Mouse (Mus musculus): ENCODE measurements around the gene P3h3. TPM values are rescaled to one million over a fixed set of nuclear protein-coding genes. Genes with fewer than 3 reads are reported as not detected.

The P3h3 gene
- polyA plus RNA-seq, 1 experiment from 2014 or later: 18.1 TPM

GRCm38 (mm10) chr6:124820891-124821290, 36.7 kb downstream of the P3h3 start:
- no peak overlapping the region for H3K9ac ChIP-seq
- no peak overlapping the region for H3K4me2 ChIP-seq
- H3K27ac ChIP-seq: no peak overlapping the region
- ATAC-seq (replicated peaks): no peak
- H3K27me3 ChIP-seq (replicated peaks): no peaks in the 10 kb centered on the region
- H3K9me3 ChIP-seq: no peaks in the 10 kb centered on the region
- WGBS: 97% methylated on average over 5 of the region's 5 CpGs
- H3K4me1 ChIP-seq: no peaks in the 10 kb centered on the region
- peaks cover 86% of the 10 kb centered on the region for H3K36me3 ChIP-seq (replicated peaks)
- no peak overlapping the region for H3K4me3 ChIP-seq

GRCm38 (mm10) chr6:124817971-124818370, 39.6 kb downstream of the P3h3 start:
- Histone ChIP-seq H3K27ac (no peak overlapping the region), H3K4me3 (no peak overlapping the region), H3K36me3 (replicated peaks) (peaks cover 57% of the 10 kb centered on the region), H3K4me2 (no peak overlapping the region), H3K9me3 (no peaks in the 10 kb centered on the region), H3K27me3 (replicated peaks) (no peaks in the 10 kb centered on the region), H3K9ac (no peak overlapping the region), H3K4me1 (peaks cover 8% of the 10 kb centered on the region)
- whole genome bisulfite sequencing: 92% methylated on average over 8 of the region's 8 CpGs
- ATAC-seq (replicated peaks): no peak

- H3K4me2 ChIP-seq: no peak overlapping the region
- H3K27ac ChIP-seq: no peak overlapping the region
- peaks cover 12% of the 10 kb centered on the region for H3K4me1 ChIP-seq
- no peak for ATAC-seq (replicated peaks)
- no peak overlapping the region for H3K4me3 ChIP-seq
- 93% methylated on average over 8 of the region's 8 CpGs for WGBS
- peaks cover 53% of the 10 kb centered on the region for H3K36me3 ChIP-seq (replicated peaks)
- H3K9ac ChIP-seq: no peak overlapping the region
- H3K9me3 ChIP-seq: no peaks in the 10 kb centered on the region
- H3K27me3 ChIP-seq (replicated peaks): no peaks in the 10 kb centered on the region
These were observed 40.0 kb downstream of the P3h3 start for GRCm38 (mm10) chr6:124817563-124817962.

DNA sequence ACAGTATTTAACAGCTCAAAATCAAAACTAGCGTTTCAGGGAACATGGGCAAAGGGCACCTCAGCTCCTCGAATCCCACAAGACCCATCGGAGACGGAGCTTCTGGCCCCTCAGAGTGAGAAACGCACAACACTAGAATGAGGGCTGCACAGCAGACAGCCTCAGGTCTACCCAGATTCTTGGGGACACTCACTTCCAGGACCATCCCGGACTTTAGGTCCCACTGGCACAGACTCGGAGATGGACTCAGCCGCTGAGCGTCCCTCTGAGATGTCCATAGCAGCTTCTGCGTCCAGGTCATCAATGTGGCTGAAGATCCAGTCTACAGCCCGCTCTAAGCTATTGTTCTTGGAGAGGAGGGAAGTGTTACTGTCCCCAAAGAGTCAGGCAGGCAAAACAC, 40.4 kb downstream of the P3h3 start:
- Histone ChIP-seq H3K27ac (no peak overlapping the region), H3K27me3 (replicated peaks) (no peaks in the 10 kb centered on the region), H3K4me3 (no peak overlapping the region), H3K9me3 (no peaks in the 10 kb centered on the region), H3K36me3 (replicated peaks) (peaks cover 49% of the 10 kb centered on the region), H3K4me2 (no peak overlapping the region), H3K9ac (no peak overlapping the region), H3K4me1 (peaks cover 17% of the 10 kb centered on the region)
- WGBS: 96% methylated on average over 11 of the region's 11 CpGs
- no peak for ATAC-seq (replicated peaks)

DNA sequence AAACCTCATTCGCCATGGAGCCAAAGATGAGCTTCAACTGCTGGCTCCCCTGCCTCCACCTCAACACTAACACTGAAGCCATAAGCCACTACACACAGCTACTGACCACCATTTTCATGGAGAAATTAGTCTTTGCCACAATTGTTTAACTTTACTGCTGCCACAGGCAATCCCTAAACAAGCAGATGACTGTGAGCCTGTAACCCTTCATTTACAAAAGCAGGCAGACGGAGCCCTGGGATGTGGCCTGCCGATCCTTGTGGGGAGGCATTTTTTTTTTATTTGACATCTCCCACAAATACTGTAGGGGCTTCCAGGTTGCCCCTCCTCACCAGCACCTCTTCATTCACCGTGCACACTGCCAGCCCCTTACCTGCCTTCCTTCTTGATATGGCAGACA, 40.9 kb downstream of the P3h3 start:
- ATAC-seq (replicated peaks): no peak
- Histone ChIP-seq H3K4me1 (peaks cover 22% of the 10 kb centered on the region), H3K27me3 (replicated peaks) (no peaks in the 10 kb centered on the region), H3K4me2 (no peak overlapping the region), H3K9me3 (no peaks in the 10 kb centered on the region), H3K9ac (no peak overlapping the region), H3K4me3 (no peak overlapping the region), H3K36me3 (replicated peaks) (peaks cover 48% of the 10 kb centered on the region), H3K27ac (no peak overlapping the region)
- WGBS: 91% methylated on average over 4 of the region's 4 CpGs

- Histone ChIP-seq H3K27ac (no peak overlapping the region), H3K9me3 (no peaks in the 10 kb centered on the region), H3K27me3 (replicated peaks) (no peaks in the 10 kb centered on the region), H3K9ac (no peak overlapping the region), H3K4me3 (no peak overlapping the region), H3K4me2 (no peak overlapping the region), H3K36me3 (replicated peaks) (peaks cover 35% of the 10 kb centered on the region), H3K4me1 (peaks cover 25% of the 10 kb centered on the region)
- no peak for ATAC-seq (replicated peaks)
- WGBS: 68% methylated on average over 9 of the region's 9 CpGs
These were observed 42.4 kb downstream of the P3h3 start for GRCm38 (mm10) chr6:124814858-124815774.

GRCm38 (mm10) chr6:124814448-124814847, 43.1 kb downstream of the P3h3 start:
- H3K4me3 ChIP-seq: peak overlapping the region; percentile 59
- peak overlapping the region; percentile 87 for H3K4me2 ChIP-seq
- H3K27me3 ChIP-seq (replicated peaks): no peaks in the 10 kb centered on the region
- peak overlapping the region; percentile 63 for H3K9ac ChIP-seq
- WGBS: 37% methylated on average over 8 of the region's 8 CpGs
- peaks cover 30% of the 10 kb centered on the region for H3K4me1 ChIP-seq
- H3K27ac ChIP-seq: peak overlapping the region; percentile 84
- ATAC-seq (replicated peaks): peak; percentile 56
- H3K9me3 ChIP-seq: no peaks in the 10 kb centered on the region
- H3K36me3 ChIP-seq (replicated peaks): peaks cover 28% of the 10 kb centered on the region; the same call in 1 of the 2 replicates

DNA sequence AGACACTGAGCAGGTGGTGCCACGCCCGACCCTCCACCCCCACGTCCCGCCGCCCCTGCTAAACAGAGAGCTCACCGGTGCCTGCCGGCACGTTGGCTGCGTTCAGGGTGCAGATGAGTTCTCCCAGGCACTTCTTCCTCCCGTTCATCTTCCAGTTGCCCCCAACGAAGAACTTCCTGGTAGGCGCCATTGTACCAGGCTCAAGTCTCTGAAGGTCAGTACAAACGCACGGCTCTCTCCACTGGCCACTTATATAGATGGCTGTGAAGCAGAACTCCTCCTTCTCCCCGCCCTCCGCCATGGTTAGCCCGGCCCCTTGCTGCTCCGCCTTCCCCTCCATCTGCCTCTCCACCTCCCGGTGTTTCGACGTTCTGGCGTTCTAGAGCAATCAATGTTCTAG, 43.6 kb downstream of the P3h3 start, which contains the start of gene Tpi1:
Gene Tpi1 (minus strand): TSS at position 364 of the 400 bp plus-strand sequence.
- H3K4me2 ChIP-seq: peak within 1 kb of the TSS; percentile 87
- H3K4me3 ChIP-seq: peak within 1 kb of the TSS; percentile 59
- peaks cover 35% of the 10 kb centered on the region for H3K4me1 ChIP-seq
- H3K9me3 ChIP-seq: no peaks in the 10 kb centered on the region
- peak; percentile 89 for ATAC-seq (replicated peaks)
- WGBS: under 1% methylated on average over 22 of the region's 22 CpGs
- H3K36me3 ChIP-seq (replicated peaks): peaks cover 23% of the 10 kb centered on the region; the same call in 1 of the 2 replicates
- H3K27ac ChIP-seq: peak within 1 kb of the TSS; percentile 84
- no peaks in the 10 kb centered on the region for H3K27me3 ChIP-seq (replicated peaks)
- H3K9ac ChIP-seq: peak within 1 kb of the TSS; percentile 63

- H3K27me3 ChIP-seq (replicated peaks): no peaks in the 10 kb centered on the region
- H3K4me1 ChIP-seq: peaks cover 35% of the 10 kb centered on the region
- H3K9me3 ChIP-seq: no peaks in the 10 kb centered on the region
- peak overlapping the region; percentile 63 for H3K9ac ChIP-seq
- H3K27ac ChIP-seq: peak overlapping the region; percentile 84
- H3K4me3 ChIP-seq: peak overlapping the region; percentile 59
- ATAC-seq (replicated peaks): peak; percentile 85
- WGBS: 0% methylated on average over 18 of the region's 18 CpGs
- H3K4me2 ChIP-seq: peak overlapping the region; percentile 87
- peaks cover 19% of the 10 kb centered on the region; the same call in 1 of the 2 replicates for H3K36me3 ChIP-seq (replicated peaks)
These were observed 44.1 kb downstream of the P3h3 start for GRCm38 (mm10) chr6:124813496-124813895.

DNA sequence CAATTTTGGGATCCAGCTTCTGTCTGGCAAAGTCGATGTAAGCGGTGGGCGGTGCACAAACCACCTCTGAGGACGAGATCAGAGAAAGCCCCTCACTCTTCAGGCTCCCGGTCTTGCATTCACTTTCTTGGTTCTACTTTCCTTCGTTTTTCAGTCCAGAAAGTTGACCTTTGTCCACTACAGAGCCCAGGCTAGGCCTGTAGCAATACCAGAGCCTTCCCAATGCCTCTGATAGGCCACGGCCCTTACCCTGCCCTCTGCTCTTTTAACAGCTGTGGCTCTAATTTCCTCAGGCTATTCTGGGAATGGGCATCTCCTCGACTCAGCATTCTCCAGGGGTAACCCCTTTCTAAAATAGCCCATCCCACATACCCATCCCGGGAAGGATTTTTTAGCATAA, 44.7 kb downstream of the P3h3 start:
- WGBS: 18% methylated on average over 9 of the region's 9 CpGs

GRCm38 (mm10) chr6:124811701-124812560, 45.6 kb downstream of the P3h3 start:
- Histone ChIP-seq H3K27me3 (replicated peaks) (no peaks in the 10 kb centered on the region), H3K36me3 (replicated peaks) (peaks cover 4% of the 10 kb centered on the region; the same call in 1 of the 2 replicates), H3K4me2 (peak overlapping the region; percentile 87), H3K4me3 (peak overlapping the region; percentile 59; the same call in 1 of the 2 replicates), H3K9me3 (no peaks in the 10 kb centered on the region), H3K4me1 (peaks cover 39% of the 10 kb centered on the region), H3K9ac (no peak overlapping the region), H3K27ac (no peak overlapping the region)
- 84% methylated on average over 24 of the region's 24 CpGs for WGBS
- no peak for ATAC-seq (replicated peaks)

More for the DNA sequence above, 44.7 kb downstream of the P3h3 start:
- Histone ChIP-seq H3K4me3 (peak overlapping the region; percentile 59), H3K9me3 (no peaks in the 10 kb centered on the region), H3K4me1 (peaks cover 39% of the 10 kb centered on the region), H3K36me3 (replicated peaks) (peaks cover 12% of the 10 kb centered on the region; the same call in 1 of the 2 replicates), H3K4me2 (peak overlapping the region; percentile 87), H3K9ac (peak overlapping the region; percentile 63), H3K27me3 (replicated peaks) (no peaks in the 10 kb centered on the region), H3K27ac (peak overlapping the region; percentile 84)
- ATAC-seq (replicated peaks): no peak

DNA sequence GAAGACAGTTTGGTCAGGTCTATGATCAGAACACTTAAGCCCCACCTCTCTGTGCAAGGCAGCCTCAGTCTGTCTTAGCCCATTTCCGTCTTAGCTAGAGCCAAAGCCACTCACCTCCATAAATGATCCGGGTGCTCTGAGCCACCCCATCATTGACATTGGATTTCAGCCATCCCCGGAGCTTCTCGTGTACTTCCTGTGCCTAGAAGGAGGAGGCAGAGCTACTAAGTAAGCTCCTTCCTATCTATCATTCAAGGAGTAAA, 46.2 kb downstream of the P3h3 start:
- H3K4me2 ChIP-seq: no peak overlapping the region

More for the DNA sequence above, 46.2 kb downstream of the P3h3 start:
- Histone ChIP-seq H3K4me3 (no peak overlapping the region), H3K9me3 (no peaks in the 10 kb centered on the region), H3K36me3 (replicated peaks) (0 out of 2 replicates have a peak, but pooled peaks cover 4% of the 10 kb centered on the region), H3K27ac (no peak overlapping the region), H3K27me3 (replicated peaks) (no peaks in the 10 kb centered on the region), H3K4me1 (peaks cover 44% of the 10 kb centered on the region), H3K9ac (no peak overlapping the region)
- no peak for ATAC-seq (replicated peaks)
- WGBS: 86% methylated on average over 4 of the region's 4 CpGs

Measured in midbrain, embryonic 15.5 days (tissue).